Mouse (Mus musculus) testis, adult 2 months (tissue): ENCODE measurements around the gene Gm20498.
"Not testable (repeated sequence)": the region's sequence is repeated elsewhere in the genome, so short reads cannot be mapped to it uniquely, and the experiment has no call there.

Experiments used
- CTCF ChIP-seq: fragments of 200-500 bp; IDR thresholded peaks from 2 replicates; pipeline ENCODE4 v1.5.1; 2012; ENCODE audit warnings: low read depth, mild to moderate bottlenecking, inconsistent platforms, low read length, moderate library complexity; ENCODE audit not compliant: control insufficient read depth, insufficient read depth, insufficient replicate concordance
- POLR2A ChIP-seq: fragments of 200-500 bp; IDR thresholded peaks from 2 replicates; pipeline ENCODE4 v1.6.1; 2012; ENCODE audit warnings: low read depth, mild to moderate bottlenecking, inconsistent platforms, low read length, moderate library complexity; ENCODE audit not compliant: control insufficient read depth

DNA sequence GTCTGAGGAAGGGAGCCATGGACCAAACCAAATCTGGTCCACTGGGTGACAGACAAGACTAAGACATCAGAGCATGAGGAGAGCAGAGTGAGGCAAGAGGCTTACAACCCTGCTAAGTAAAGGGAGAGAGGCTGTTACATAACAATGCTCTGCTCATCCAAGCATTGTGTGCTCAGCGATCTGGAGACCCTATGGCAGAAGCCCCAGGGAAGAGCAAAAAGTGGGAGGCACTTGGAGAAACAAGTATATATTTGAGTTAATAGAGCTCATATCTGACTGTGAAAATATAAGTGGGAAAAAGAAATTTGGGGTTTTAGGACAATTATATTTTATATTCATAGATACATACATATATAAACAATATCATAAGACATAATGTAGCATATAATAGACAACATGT lies 153.3 kb downstream of the Gm20498 start, which contains the start of gene Gm4787:
- TF ChIP-seq CTCF, POLR2A: not testable (repeated sequence)
